Mouse (Mus musculus): Measurements from ENCODE around the gene Pdlim4.

GRCm38 (mm10) chr11:54100045-54100691 lies 31.4 kb upstream of the Pdlim4 start, which contains the start of gene P4ha2:
- TF ChIP-seq CTCF (IDR thresholded peaks at IDR 0.05; ENCODE audit: control insufficient read depth, insufficient read depth, low read length): no peak
- TF ChIP-seq POLR2A (IDR thresholded peaks at IDR 0.05; ENCODE audit: borderline replicate concordance, control insufficient read depth, low read depth, low read length): no peak
